Mouse (Mus musculus) spleen, postnatal 36 days (tissue): ENCODE measurements around the gene 1700018B08Rik.

Experiments
- DNase-seq, 2 experiments: peaks; one replicate each; pipeline ENCODE4 v3.0.0; 2022; ENCODE audit warnings: low spot score in 2 of 2, mixed read lengths in 1 of 2

Gene 1700018B08Rik

DNA sequence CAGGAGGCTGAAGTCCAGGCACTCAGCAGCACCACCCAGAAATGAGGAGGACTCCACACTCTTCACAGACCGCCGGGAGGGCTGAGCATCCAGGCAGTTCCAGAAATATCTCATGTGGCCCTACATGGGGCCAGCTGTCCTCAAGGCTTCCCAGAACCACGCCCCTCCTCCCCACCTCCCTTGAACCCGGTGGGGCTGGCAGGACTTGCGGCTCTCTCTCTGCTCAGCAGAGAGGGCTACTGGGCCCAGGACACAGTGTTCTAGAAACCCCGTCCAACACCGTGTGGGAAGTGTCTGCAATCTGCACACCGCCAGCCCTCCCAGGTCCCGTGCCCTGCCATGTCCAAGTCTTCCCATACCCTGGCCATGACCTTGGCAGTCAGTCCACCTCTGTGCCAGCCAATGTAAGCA, 18.8 kb upstream of the 1700018B08Rik start:
- no peak for DNase-seq

- no peak for DNase-seq
Measured at GRCm38 (mm10) chr8:121561636-121562345, 17.7 kb upstream of the 1700018B08Rik start.

DNA sequence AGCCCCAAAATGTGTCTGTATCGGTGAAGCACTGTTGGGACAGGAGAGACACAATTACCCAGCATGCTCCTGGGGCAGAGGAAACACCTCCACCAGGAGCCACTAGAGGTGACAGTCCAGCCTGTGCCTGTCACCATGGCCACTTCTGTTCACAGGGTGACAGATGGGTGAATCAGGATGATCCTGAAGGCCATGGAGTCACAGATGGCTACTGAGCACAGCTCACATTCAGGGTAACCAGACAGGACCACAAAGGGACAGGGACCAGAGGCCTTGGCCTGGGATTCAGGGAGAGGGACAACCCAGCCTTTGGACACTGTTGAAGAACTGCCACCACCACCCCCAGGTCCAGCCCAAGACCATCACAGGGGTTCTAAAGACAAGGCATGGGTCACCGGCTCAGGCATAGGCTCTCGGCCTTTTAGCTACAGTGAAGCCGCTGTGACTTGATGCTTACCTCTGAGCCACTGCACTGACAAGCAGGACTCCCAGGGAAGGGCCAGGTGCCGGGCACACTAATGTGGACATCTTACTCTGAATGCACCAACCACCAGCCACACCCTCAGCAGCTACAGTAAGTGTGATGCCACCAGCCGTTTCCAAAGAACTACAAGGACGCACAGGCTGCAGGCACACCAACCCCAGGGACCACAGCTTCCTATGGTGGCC, 16.4 kb upstream of the 1700018B08Rik start:
- no peak for DNase-seq

GRCm38 (mm10) chr8:121559801-121560200, 15.7 kb upstream of the 1700018B08Rik start:
- DNase-seq, result no peak

- DNase-seq, result no peak
Measured at GRCm38 (mm10) chr8:121558538-121558937, 14.4 kb upstream of the 1700018B08Rik start.

DNA sequence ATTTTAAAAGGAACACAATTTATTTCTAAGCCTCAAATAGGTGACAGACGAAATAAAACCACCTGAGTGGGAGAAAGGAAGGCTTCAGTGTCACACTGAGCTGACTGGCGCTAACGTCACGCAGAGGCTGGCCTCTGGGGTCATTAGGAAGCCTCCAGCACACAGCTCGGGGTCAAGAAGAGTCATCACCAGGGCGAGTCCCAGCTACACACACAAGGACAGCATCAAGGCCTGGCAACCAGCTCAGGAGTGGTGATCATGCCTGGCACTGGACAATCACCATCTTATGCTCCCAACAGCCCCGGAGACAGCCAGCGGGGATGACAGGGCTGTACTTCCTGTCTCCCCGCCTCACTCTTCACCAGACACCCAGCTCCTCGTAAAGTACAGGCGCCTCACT, 13.6 kb upstream of the 1700018B08Rik start:
- no peak for DNase-seq

- DNase-seq, result no peak
Measured at GRCm38 (mm10) chr8:121553831-121554475, 9.8 kb upstream of the 1700018B08Rik start.

DNA sequence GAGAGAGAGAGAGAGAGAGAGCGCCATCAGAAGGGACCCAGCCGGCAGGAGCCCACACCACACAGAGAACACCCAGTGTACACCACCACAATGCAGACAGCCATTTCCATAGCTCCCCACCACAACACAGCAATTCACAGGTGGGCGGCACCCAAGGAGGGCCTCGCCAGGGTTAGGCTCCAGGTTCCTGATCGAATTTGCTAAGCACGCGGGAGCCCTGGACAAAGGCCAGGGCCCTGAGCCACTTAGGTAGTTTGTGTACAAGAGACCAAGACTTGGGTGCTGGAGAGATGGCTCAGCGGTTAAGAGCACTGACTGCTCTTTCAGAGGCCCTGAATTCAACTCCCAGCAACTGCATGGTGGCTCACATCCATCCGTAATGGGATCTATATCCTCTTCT, 8.4 kb upstream of the 1700018B08Rik start:
- no peak for DNase-seq

DNA sequence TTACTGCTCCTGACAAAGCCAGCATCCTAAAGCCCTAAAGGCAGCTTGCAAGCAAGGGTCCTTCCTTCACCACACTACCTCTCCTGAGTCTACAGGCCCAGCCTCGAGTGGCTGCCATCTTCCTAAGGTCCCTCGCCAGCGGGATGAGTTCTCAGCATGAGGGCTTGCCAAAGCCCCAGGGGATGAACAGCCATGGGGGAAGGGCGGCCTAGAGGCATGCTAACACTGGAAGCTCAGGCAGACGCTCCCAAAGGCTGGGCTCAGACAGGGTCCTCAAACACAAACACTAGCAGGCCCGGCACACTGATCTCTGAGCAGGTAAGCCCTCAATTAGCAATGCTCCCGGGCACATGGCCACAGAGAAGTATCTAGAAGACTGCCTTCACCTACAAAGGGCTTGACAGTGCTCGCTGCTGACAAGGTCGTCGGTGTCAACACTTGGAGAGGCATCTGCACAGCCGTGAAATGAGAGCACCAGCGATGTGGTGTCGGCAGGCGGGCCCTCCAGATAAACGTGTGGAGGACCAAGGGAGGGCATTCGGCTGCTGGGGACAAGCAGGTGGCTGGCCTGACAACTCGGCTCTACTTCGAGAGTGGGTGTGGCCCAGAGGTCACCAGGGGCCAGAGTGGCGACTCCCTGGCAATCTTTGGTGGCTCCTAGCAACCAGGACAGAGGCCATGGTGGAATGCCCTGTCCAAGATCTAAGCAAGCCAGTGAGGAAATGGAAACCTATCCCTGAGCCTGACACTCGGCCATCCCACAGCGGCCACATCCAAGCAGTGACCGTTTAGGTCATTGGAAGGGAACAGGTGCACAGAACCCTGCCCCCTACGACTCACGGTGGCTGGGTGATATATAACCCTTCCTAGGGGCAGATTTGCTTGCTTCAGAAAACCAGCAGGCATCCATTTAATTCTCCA, 7.2 kb upstream of the 1700018B08Rik start:
- DNase-seq, result no peak

GRCm38 (mm10) chr8:121550056-121550455, 5.9 kb upstream of the 1700018B08Rik start:
- no peak for DNase-seq

GRCm38 (mm10) chr8:121547132-121547531, 3.0 kb upstream of the 1700018B08Rik start:
- peak; percentile 45 to 66 for DNase-seq

- DNase-seq, result no peak
Measured at GRCm38 (mm10) chr8:121544936-121545335, 816 bp upstream of the 1700018B08Rik start.

DNA sequence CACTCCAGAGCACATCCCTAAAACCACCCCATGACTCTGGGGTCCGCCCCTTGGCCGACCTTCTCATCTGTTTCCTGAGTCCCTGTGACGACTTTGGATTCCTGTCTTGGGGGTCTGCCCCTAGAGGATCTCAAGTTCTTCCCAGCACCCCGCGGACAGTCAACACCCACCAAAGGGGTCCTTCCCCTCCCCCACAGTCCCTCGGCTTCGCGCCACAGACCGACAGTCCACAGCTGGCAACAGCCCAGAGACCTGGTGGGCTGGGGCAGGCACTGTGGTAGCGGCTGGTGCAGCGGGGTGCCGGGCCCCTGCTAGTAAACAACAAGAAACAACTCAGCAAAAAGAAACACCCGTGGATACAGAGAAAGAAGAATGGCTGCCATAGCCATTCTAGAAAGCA, 1.2 kb downstream of the 1700018B08Rik start:
- DNase-seq, result no peak

DNA sequence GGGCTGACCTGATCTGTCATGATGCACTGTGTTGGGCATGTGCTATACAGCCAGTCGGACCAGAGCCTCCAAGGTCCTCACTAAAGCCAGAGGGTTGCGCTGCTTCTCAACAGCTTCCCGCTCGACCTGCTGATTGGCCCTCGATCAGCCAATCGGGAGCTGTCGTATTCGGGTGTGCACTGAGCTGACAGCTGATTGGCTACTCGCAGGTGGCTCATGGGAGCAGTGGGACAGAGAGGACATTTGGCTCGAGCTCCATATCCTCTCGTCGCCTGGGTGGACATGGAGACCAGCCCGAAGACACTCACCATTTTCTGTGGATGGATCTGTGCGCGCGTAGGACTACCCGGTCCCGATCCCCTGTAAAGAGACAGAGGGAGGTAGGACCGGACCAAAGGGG, 2.3 kb downstream of the 1700018B08Rik start:
- no peak for DNase-seq

GRCm38 (mm10) chr8:121532381-121532780, 11.7 kb downstream of the 1700018B08Rik start:
- no peak for DNase-seq

DNA sequence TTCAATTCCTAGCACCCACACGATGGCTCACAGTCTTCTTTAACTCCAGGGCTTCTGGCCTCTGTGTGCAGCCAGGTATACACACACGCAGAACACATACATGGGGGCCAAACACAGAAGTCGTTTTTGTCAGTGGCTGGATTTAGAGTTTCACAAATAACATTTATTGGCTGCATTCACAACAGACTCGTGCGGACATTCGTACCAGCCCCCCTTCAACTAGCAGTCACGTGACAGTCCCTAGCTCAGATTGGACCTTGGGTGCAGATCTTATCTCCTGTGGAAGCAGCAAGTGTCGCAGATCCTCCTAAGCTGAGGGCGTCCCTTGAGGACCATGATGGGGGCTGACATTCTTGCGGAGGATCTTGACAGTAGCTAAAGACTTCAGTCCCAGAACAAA, 13.5 kb downstream of the 1700018B08Rik start:
- no peak for DNase-seq

GRCm38 (mm10) chr8:121528790-121529189, 15.3 kb downstream of the 1700018B08Rik start:
- DNase-seq, result no peak

- no peak for DNase-seq
Measured at GRCm38 (mm10) chr8:121527751-121528150, 16.4 kb downstream of the 1700018B08Rik start.

GRCm38 (mm10) chr8:121526811-121527550, 17.1 kb downstream of the 1700018B08Rik start:
- DNase-seq, result no peak

DNA sequence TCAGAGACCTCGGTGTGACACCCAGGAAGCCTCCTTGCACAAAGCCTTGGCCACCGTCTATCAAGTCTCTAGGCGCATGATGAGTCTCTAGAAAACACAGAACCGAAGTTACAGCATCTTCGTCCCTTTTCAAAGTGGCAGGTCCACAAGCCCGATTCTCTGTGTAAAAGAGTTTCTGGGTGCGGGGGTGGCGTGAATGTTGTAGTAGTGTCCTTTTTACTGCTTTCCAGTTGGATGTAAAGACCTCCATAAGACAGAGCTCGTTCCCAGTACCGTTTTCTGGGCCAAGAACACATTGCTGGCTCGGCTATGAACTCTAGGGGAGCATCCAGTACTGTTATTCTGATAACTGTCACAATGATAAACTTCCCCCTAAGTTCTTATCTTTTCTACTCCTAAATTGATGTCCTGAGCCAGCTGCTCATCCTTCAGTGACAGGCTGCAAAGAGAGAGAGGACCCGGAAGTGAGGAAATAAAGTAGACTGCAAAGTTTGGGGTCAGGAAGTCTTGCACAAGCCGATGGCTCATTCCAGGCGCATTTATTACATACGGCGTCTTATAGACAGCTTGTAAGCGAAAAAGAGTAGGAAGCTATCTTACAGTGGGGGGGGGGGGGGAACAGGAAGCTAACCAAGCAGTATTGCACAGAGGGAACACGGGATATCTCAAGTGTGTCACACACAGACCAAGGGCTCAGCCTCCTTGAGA, 18.9 kb downstream of the 1700018B08Rik start:
- no peak for DNase-seq
